Mouse (Mus musculus): ENCODE measurements at regions not wholly inside any gene's neighbourhood (a gene's known extent, or its start where the extent isn't known, plus 50 kb on each side); places are given as distances from the start of the nearest gene placed in this dataset.

- TF ChIP-seq MEF2A (IDR thresholded peaks at IDR 0.05; ENCODE audit: extremely low read depth, insufficient replicate concordance, low read depth, low read length, poor library complexity, severe bottlenecking) (no peak), CTCF (IDR thresholded peaks at IDR 0.05 in 2 of 3, conservative IDR thresholded peaks at IDR 0.05 in 1 of 3; ENCODE audit: control insufficient read depth in 1 of 3, insufficient read depth in 1 of 3, low read depth in 2 of 3, low read length in 3 of 3, poor library complexity in 1 of 3, severe bottlenecking in 1 of 3) (no peak)
These were observed 89.5 kb upstream of the Kdm8 start for GRCm38 (mm10) chr7:125354956-125355355.

All from MEL (cell line).